Mouse (Mus musculus) erythroblast, embryonic 14.5 days (primary cell): ENCODE data around the gene Sgms2. TPM values are rescaled to one million over a fixed set of nuclear protein-coding genes. Genes with fewer than 3 reads are reported as not detected.
"Not testable (repeated sequence)": the region's sequence is repeated elsewhere in the genome, so short reads cannot be mapped to it uniquely, and the experiment has no call there.

Experiments used
- H3K27me3 ChIP-seq: 2 replicates; pipeline ENCODE4 v1.6.1; 2012; ENCODE audit warnings: inconsistent platforms; ENCODE audit not compliant: control insufficient read depth
- H3K36me3 ChIP-seq: 2 replicates; pipeline ENCODE4 v1.6.1; 2012; ENCODE audit warnings: mild to moderate bottlenecking, inconsistent platforms; ENCODE audit not compliant: control insufficient read depth
- H3K4me1 ChIP-seq: 2 replicates; pipeline ENCODE4 v1.6.1; 2012; ENCODE audit warnings: inconsistent platforms; ENCODE audit not compliant: control insufficient read depth
- H3K4me3 ChIP-seq: replicated peaks from 2 replicates; pipeline ENCODE3; 2012; ENCODE audit warnings: moderate library complexity, mild to moderate bottlenecking, inconsistent platforms
- H3K9me3 ChIP-seq: 2 replicates; pipeline ENCODE4 v1.6.1; 2012; ENCODE audit warnings: low read length, inconsistent platforms, mixed read lengths; ENCODE audit not compliant: control insufficient read depth
- GATA1 ChIP-seq: IDR thresholded peaks from 2 replicates; pipeline ENCODE4 v1.6.1; 2012; ENCODE audit warnings: low read length, inconsistent platforms, mixed read lengths
- TAL1 ChIP-seq: IDR thresholded peaks from 3 replicates; pipeline ENCODE4 v1.6.1; 2012; ENCODE audit warnings: low read length, inconsistent platforms, mixed read lengths
- polyA plus RNA-seq: library from polyadenylated mRNA; stranded (reverse); fragments of >175 nt; gene quantifications from 2 replicates; pipeline ENCODE4 v1.2.3, GENCODE M21; 2012

The Sgms2 gene
- polyA plus RNA-seq, 1 experiment: 0.01 TPM

DNA sequence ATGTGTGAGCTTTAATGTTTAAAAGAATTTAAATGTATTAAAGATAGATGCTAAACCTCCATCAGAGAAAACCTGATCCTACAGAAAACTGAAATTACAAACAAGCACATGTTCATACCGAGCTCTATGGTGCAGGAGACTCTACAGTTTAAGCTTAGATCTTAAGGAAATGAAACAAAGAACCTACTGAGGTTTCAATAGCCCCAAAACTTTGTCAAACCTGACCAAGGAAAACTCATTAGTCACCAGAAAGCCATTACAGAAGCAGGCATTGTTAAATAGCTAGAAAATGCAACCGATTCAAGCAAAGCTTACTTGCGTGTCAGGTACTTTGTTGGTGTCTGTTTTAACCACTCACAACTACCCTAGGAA, 142.6 kb downstream of the Sgms2 start:
- H3K36me3 ChIP-seq: no peaks in the 10 kb centered on the region
- no peak overlapping the region for H3K4me3 ChIP-seq
- H3K27me3 ChIP-seq: no peaks in the 10 kb centered on the region
- H3K4me1 ChIP-seq: no peaks in the 10 kb centered on the region
- peaks cover 2% of the 10 kb centered on the region; the same call in 1 of the 2 replicates for H3K9me3 ChIP-seq
- no peak for TF ChIP-seq TAL1
- TF ChIP-seq GATA1: no peak

DNA sequence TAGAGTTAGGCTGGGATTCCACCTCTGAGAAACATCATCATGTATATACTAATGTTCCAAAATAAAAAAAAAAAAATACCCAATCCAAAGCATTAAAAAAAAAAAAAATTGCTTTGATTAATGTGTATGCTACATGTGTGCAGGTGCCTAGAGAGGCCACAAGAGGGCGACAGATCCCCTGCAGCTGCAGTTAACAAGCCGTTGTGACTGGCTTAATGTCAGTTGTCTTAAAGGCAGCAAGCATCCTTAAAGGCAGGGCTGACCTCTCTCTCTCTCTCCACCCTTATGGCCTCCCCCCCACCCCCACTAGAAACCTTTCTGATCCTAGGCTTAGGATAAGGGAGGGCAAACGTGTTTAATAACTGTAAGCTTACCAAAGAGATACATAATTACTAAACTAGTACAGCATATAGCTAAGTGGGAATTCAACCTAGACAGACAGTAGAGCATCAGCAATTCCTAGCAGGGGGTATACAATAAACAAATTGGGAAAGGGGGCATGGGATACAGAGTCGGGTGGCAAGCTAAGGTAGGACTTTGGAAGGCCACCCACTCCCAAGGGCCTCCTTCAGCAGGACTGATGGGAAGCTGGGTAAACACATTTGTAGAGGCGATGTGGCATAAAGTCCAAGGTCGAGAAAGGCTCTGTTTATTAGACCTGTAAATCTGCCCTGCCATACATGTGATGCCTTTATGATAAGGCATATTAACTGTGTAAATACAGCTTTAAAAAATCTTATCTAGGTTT, 143.2 kb downstream of the Sgms2 start:
- no peaks in the 10 kb centered on the region for H3K4me1 ChIP-seq
- H3K36me3 ChIP-seq: no peaks in the 10 kb centered on the region
- H3K27me3 ChIP-seq: no peaks in the 10 kb centered on the region
- TF ChIP-seq TAL1: no peak
- no peak for TF ChIP-seq GATA1
- peaks cover 2% of the 10 kb centered on the region; the same call in 1 of the 2 replicates for H3K9me3 ChIP-seq
- H3K4me3 ChIP-seq: no peak overlapping the region

GRCm38 (mm10) chr3:131345903-131346302, 145.3 kb downstream of the Sgms2 start:
- TF ChIP-seq TAL1 (no peak), GATA1 (no peak)
- Histone ChIP-seq H3K36me3 (no peaks in the 10 kb centered on the region), H3K4me3 (no peak overlapping the region), H3K27me3 (no peaks in the 10 kb centered on the region), H3K4me1 (no peaks in the 10 kb centered on the region), H3K9me3 (peaks cover 2% of the 10 kb centered on the region; the same call in 1 of the 2 replicates)

DNA sequence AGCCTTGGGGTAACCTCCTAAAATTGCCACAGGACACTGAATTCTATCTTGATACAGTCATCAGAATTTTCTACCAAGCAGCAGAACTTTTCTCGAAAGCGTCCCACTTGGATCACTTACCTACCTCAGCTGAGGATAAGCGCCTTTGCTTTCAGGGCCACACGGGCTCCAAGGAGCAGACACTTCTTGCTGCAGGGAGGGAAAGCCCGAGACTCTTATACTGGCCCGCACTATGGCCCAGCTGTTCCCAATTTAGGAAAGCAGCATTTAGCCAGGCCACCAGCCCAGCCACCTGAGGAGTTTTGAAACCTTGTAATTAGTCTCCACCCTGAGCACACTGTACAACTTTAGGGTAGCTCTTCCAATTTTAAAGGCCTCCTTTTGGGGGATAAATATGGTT, 147.9 kb downstream of the Sgms2 start:
- Histone ChIP-seq H3K4me3 (no peak overlapping the region), H3K9me3 (peaks cover 2% of the 10 kb centered on the region; the same call in 1 of the 2 replicates), H3K4me1 (no peaks in the 10 kb centered on the region), H3K27me3 (no peaks in the 10 kb centered on the region), H3K36me3 (no peaks in the 10 kb centered on the region)
- no peak for TF ChIP-seq TAL1
- TF ChIP-seq GATA1: no peak

DNA sequence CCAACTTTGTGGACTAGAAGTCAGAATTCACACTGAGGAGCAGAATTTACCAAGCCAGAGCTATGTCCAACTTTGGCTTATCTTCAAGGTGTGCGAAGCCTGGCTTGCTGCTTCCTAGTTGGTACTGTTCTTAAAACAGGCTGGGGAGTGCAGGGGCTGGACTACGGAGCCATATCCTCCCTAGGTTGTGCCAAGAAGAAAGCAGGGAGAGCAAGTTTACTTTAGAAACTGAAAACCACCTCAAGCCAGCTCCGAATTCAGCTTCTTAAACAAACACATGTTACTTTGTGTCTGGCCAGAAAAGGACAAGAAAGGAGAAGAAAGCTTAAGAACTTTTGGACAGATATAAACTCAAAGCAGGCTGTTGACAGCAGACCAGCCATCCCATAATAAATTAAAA, 150.3 kb downstream of the Sgms2 start:
- H3K36me3 ChIP-seq: no peaks in the 10 kb centered on the region
- TF ChIP-seq GATA1 (no peak), TAL1 (no peak)
- H3K27me3 ChIP-seq: no peaks in the 10 kb centered on the region
- no peaks in the 10 kb centered on the region for H3K4me1 ChIP-seq
- H3K4me3 ChIP-seq: no peak overlapping the region
- peaks cover 3% of the 10 kb centered on the region; the same call in 1 of the 2 replicates for H3K9me3 ChIP-seq

DNA sequence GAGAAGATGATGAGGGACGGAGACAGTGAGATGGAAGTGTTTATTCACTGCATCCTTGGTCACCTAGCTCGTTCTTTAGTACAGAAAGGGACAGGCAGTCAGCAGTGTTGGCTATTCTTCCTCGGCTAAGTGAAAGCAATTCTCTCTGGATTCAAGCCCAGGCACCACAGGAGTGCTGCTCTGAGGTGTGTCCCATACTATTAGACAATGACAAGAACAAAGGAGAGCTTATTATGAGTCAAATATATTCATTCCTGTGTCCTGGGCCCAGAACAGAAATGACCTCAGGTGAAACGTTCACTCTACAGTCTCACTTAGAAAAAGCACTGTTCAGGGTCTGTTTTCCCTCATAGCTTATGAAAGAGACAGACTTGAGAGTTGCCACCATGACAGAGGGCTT, 151.9 kb downstream of the Sgms2 start:
- no peak overlapping the region for H3K4me3 ChIP-seq
- no peaks in the 10 kb centered on the region for H3K4me1 ChIP-seq
- peaks cover 3% of the 10 kb centered on the region; the same call in 1 of the 2 replicates for H3K9me3 ChIP-seq
- H3K27me3 ChIP-seq: peaks cover 12% of the 10 kb centered on the region
- no peak for TF ChIP-seq TAL1
- no peak for TF ChIP-seq GATA1
- no peaks in the 10 kb centered on the region for H3K36me3 ChIP-seq

GRCm38 (mm10) chr3:131337749-131338148, 153.5 kb downstream of the Sgms2 start:
- H3K9me3 ChIP-seq, H3K4me1 ChIP-seq, H3K4me3 ChIP-seq, H3K36me3 ChIP-seq: not testable (repeated sequence)
- H3K27me3 ChIP-seq: peaks cover 18% of the 10 kb centered on the region

DNA sequence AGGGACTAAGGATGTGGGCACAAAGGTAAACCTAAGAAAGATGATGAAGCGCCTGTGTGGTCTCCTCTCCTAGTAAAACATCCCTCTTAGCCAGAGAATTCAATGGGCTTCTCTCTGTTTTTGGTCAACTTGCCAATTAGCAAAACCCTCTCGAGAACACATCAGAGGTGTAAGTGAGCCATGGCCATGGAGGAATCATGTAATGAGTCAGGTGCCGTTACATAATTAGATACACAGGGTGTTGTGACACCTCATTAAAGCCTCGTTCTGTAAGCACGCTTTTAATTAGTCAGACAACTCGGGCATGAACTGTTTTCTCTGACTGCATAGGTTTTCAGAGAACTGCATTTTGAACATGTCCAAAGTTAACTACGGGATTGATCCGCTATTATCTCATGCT, 154.6 kb downstream of the Sgms2 start:
- no peaks in the 10 kb centered on the region for H3K4me1 ChIP-seq
- no peak for TF ChIP-seq TAL1
- no peak overlapping the region for H3K4me3 ChIP-seq
- H3K36me3 ChIP-seq: no peaks in the 10 kb centered on the region
- H3K9me3 ChIP-seq: peaks cover 3% of the 10 kb centered on the region; the same call in 1 of the 2 replicates
- H3K27me3 ChIP-seq: peaks cover 18% of the 10 kb centered on the region

- Histone ChIP-seq H3K9me3 (peaks cover 3% of the 10 kb centered on the region; the same call in 1 of the 2 replicates), H3K4me3 (no peak overlapping the region), H3K36me3 (no peaks in the 10 kb centered on the region; the same call in 1 of the 2 replicates), H3K4me1 (no peaks in the 10 kb centered on the region), H3K27me3 (peaks cover 18% of the 10 kb centered on the region)
- TF ChIP-seq TAL1: no peak
Measured at GRCm38 (mm10) chr3:131335117-131335547, 156.1 kb downstream of the Sgms2 start.

GRCm38 (mm10) chr3:131327189-131327588, 164.0 kb downstream of the Sgms2 start:
- H3K4me1 ChIP-seq: no peaks in the 10 kb centered on the region
- no peaks in the 10 kb centered on the region for H3K27me3 ChIP-seq
- TF ChIP-seq GATA1 (no peak), TAL1 (no peak)
- no peaks in the 10 kb centered on the region; the same call in 1 of the 2 replicates for H3K36me3 ChIP-seq
- H3K4me3 ChIP-seq: no peak overlapping the region
- H3K9me3 ChIP-seq: peaks cover 24% of the 10 kb centered on the region
